Mouse (Mus musculus): ENCODE results near the gene Ndufs1.

DNA sequence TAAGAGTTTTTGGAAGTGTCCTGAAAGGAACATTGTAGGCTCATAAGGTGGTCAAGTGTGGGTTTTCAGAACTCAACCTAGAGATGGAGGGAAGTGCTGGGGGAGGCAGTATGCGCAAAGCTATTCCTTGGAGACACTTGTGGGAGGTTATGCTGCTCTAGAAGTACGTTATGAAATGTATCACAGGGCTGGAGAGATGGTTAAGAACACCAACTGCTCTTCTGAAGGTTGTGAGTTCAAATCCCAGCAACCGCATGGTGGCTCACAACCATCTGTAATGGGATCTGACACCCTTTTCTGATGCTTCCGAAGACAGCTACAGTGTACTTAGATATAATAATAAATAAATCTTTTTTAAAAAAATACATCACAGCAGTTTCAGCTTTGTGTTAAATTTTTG is 3.5 kb upstream of the Ndufs1 start:
- TF ChIP-seq POLR2A (IDR thresholded peaks at IDR 0.05; ENCODE audit: extremely low read depth, insufficient read depth, low read length) (no peak), CTCF (IDR thresholded peaks at IDR 0.05; ENCODE audit: extremely low read depth, insufficient read depth, low read length) (no peak)
